ENCODE assay signal across 9 mouse cellular contexts in genomic region chr5:138657854-138658253, GRCm38 (mm10). TPM values are rescaled to one million over a fixed set of nuclear protein-coding genes. Genes with fewer than 3 reads are reported as not detected.
A peak's percentile ranks its signal among the peaks of the same experiment; 100 is the strongest.
DNase-seq lines count a peak whose midpoint lies in the region; ATAC-seq and TF ChIP-seq lines count a peak whose summit lies in the region.
"Had no signal": no experiment of that assay in that cellular context is flagged by ENCODE, and none has a peak within 500 bp of the region (broad histone marks: within the 10 kb centered on the region; RNA-seq: fewer than 3 reads in every experiment).

No protein-coding gene starts in this region.

- H3K9me3 ChIP-seq in embryonic facial prominence, embryonic 15.5 days (replicated peaks), result no peaks in the 10 kb centered on the region
- H3K9me3 ChIP-seq in hindbrain, embryonic 14.5 days (ENCODE audit: control insufficient read depth, low read length), result no peaks in the 10 kb centered on the region
- H3K9me3 ChIP-seq: limb, embryonic 15.5 days had no signal

- no peaks in the 10 kb centered on the region for H3K4me1 ChIP-seq in embryonic facial prominence, embryonic 15.5 days
- no peaks in the 10 kb centered on the region for H3K4me1 ChIP-seq in hindbrain, embryonic 14.5 days (replicated peaks; ENCODE audit: control insufficient read depth, insufficient read depth, low read length)
- no peaks in the 10 kb centered on the region for H3K4me1 ChIP-seq in small intestine, adult 2 months (ENCODE audit: control insufficient read depth, insufficient read depth, insufficient read length, low read length)
- H3K4me1 ChIP-seq: limb, embryonic 15.5 days had no signal

- no peak overlapping the region for H3K27ac ChIP-seq in embryonic facial prominence, embryonic 15.5 days (replicated peaks)
- no peak overlapping the region for H3K27ac ChIP-seq in hindbrain, embryonic 14.5 days
- H3K27ac ChIP-seq in small intestine, adult 2 months (ENCODE audit: insufficient read depth, low read depth, low read length), result no peak overlapping the region
- H3K27ac ChIP-seq: limb, embryonic 15.5 days had no signal

- no peak overlapping the region for H3K4me2 ChIP-seq in embryonic facial prominence, embryonic 15.5 days (replicated peaks)
- H3K4me2 ChIP-seq in hindbrain, embryonic 14.5 days (replicated peaks), result no peak overlapping the region
- H3K4me2 ChIP-seq: limb, embryonic 15.5 days had no signal

- 28% methylated on average over 6 of the region's 6 CpGs for WGBS in embryonic facial prominence, embryonic 15.5 days
- WGBS in hindbrain, embryonic 14.5 days, result 37% methylated on average over 6 of the region's 6 CpGs
- WGBS in small intestine, adult 2 months, result 28% methylated on average over 6 of the region's 6 CpGs

- intact Hi-C loops in heart, postnatal 25 days (cut with DNase I), result no loop called here

- H3K9ac ChIP-seq in embryonic facial prominence, embryonic 15.5 days, result no peak overlapping the region
- no peak overlapping the region for H3K9ac ChIP-seq in hindbrain, embryonic 14.5 days
- H3K9ac ChIP-seq: limb, embryonic 15.5 days had no signal

- H3K27me3 ChIP-seq in embryonic facial prominence, embryonic 15.5 days, result no peaks in the 10 kb centered on the region
- no peaks in the 10 kb centered on the region for H3K27me3 ChIP-seq in hindbrain, embryonic 14.5 days (ENCODE audit: control insufficient read depth, insufficient read depth, low read length)
- no peaks in the 10 kb centered on the region for H3K27me3 ChIP-seq in small intestine, adult 2 months (ENCODE audit: control insufficient read depth, insufficient read depth, low read length)
- H3K27me3 ChIP-seq: limb, embryonic 15.5 days had no signal

- peak; percentile 87 for DNase-seq in heart, adult 11 months
- no peak for DNase-seq in heart, postnatal 25 days (ENCODE audit: low spot score)
- DNase-seq in adrenal gland, postnatal 25 days, result peak; percentile 1
- peak; percentile 78 for DNase-seq in hindbrain, embryonic 14.5 days (ENCODE audit: low spot score)
- peak; percentile 22 to 31 for DNase-seq in layer of hippocampus, postnatal 10 days (ENCODE audit: low spot score in 2 of 2)

- H3K4me3 ChIP-seq in embryonic facial prominence, embryonic 15.5 days (replicated peaks), result no peak overlapping the region
- H3K4me3 ChIP-seq in hindbrain, embryonic 14.5 days (replicated peaks; ENCODE audit: low read length), result no peak overlapping the region
- no peak overlapping the region for H3K4me3 ChIP-seq in small intestine, adult 2 months (ENCODE audit: low read depth, low read length)
- H3K4me3 ChIP-seq: limb, embryonic 15.5 days had no signal

- H3K36me3 ChIP-seq in embryonic facial prominence, embryonic 15.5 days, result no peaks in the 10 kb centered on the region
- H3K36me3 ChIP-seq in hindbrain, embryonic 14.5 days (replicated peaks; ENCODE audit: control insufficient read depth, insufficient read depth), result no peaks in the 10 kb centered on the region
- H3K36me3 ChIP-seq in small intestine, adult 2 months (ENCODE audit: control insufficient read depth, insufficient read depth, low read length), result no peaks in the 10 kb centered on the region

- TF ChIP-seq POLR2A in small intestine, adult 2 months (IDR thresholded peaks at IDR 0.05; ENCODE audit: low read depth, low read length), result no peak

- peak; percentile 64; the same call in 1 of the 2 replicates for TF ChIP-seq CTCF in small intestine, adult 2 months (IDR thresholded peaks at IDR 0.05; ENCODE audit: extremely low read depth, insufficient read length, insufficient replicate concordance, low read depth, low read length)

- ATAC-seq in embryonic facial prominence, embryonic 15.5 days (ENCODE audit: insufficient number of reproducible peaks, low FRiP score, low TSS enrichment, low read depth), result 0 out of 2 replicates have a peak, but pooled peaks have one; percentile 39
- ATAC-seq in hindbrain, embryonic 14.5 days (ENCODE audit: low FRiP score), result peak; percentile 51; the same call in 1 of the 2 replicates
- peak; percentile 79 for ATAC-seq in megakaryocyte, adult 5-6 weeks (ENCODE audit: poor library complexity, severe bottlenecking)

RNA-seq across cellular contexts. Expression of gene A430033K04Rik, which starts 35.2 kb away (rescaled TPM):
- 1 to 10 TPM; 4.3 to 5.0 TPM for total RNA-seq in heart, postnatal 25 days (2021)
- 6.5 and 6.6 TPM in 2 replicates for total RNA-seq in adrenal gland, postnatal 25 days (2021)
- 15.4 and 16.2 TPM in 2 replicates for polyA plus RNA-seq in embryonic facial prominence, embryonic 15.5 days (2015; fragmentation: Nextera tagmentation; extraction: Ambion mirVana)
- polyA plus RNA-seq in hindbrain, embryonic 14.5 days (2014; fragmentation: Nextera tagmentation; extraction: Ambion mirVana), result 20.0 and 20.7 TPM in 2 replicates
- 10 to 100 TPM; 12.5 to 13.6 TPM for total RNA-seq in layer of hippocampus, postnatal 10 days (2021)
- 3.2 and 3.6 TPM in 2 replicates for total RNA-seq in megakaryocyte, adult 5-6 weeks (2015)
- total RNA-seq in megakaryocyte, adult 5-6 weeks (2017), result 5.8 and 6.4 TPM in 2 replicates
- 0.28 and 0.62 TPM in 2 replicates for polyA plus RNA-seq in small intestine, adult 2 months (2012; rRNA removed)

RNA-seq across cellular contexts. Expression of gene Zfp68, which starts 38.3 kb away (rescaled TPM):
- total RNA-seq in heart, postnatal 25 days (2021), result 10 to 100 TPM; 19.9 to 22.4 TPM
- 19.5 and 21.8 TPM in 2 replicates for total RNA-seq in adrenal gland, postnatal 25 days (2021)
- polyA plus RNA-seq in embryonic facial prominence, embryonic 15.5 days (2015; fragmentation: Nextera tagmentation; extraction: Ambion mirVana), result 66.1 and 67.3 TPM in 2 replicates
- polyA plus RNA-seq in hindbrain, embryonic 14.5 days (2014; fragmentation: Nextera tagmentation; extraction: Ambion mirVana), result 83.0 and 91.1 TPM in 2 replicates
- 10 to 100 TPM; 33.1 to 35.3 TPM for total RNA-seq in layer of hippocampus, postnatal 10 days (2021)
- total RNA-seq in megakaryocyte, adult 5-6 weeks (2015), result 47.9 and 51.5 TPM in 2 replicates
- 51.0 and 60.4 TPM in 2 replicates for total RNA-seq in megakaryocyte, adult 5-6 weeks (2017)
- polyA plus RNA-seq in small intestine, adult 2 months (2012; rRNA removed), result 1.3 and 2.0 TPM in 2 replicates
